Mouse (Mus musculus) intestine, embryonic 16.5 days (tissue): ENCODE measurements around the gene Gpr142. TPM values are rescaled to one million over a fixed set of nuclear protein-coding genes. Genes with fewer than 3 reads are reported as not detected.

Experiments
- ATAC-seq: fragments of 200-750 bp; cut with Nextera tagmentation; 2 replicates; pipeline ENCODE4 v1.8.0; 2017; ENCODE audit warnings: moderate TSS enrichment, moderate library complexity
- H3K27ac ChIP-seq: fragments of 300-500 bp; sonication (generic); 2 replicates; pipeline ENCODE4 v1.5.1; 2014; ENCODE audit warnings: mild to moderate bottlenecking, low read length
- H3K27me3 ChIP-seq: fragments of 300-500 bp; sonication (generic); replicated peaks from 2 replicates; pipeline ENCODE4 v1.6.1; 2014; ENCODE audit warnings: low read length, control low read depth, mixed read lengths; ENCODE audit not compliant: control insufficient read depth, insufficient read depth
- H3K36me3 ChIP-seq: fragments of 300-500 bp; sonication (generic); 2 replicates; pipeline ENCODE4 v1.6.1; 2014; ENCODE audit warnings: low read length, control low read depth; ENCODE audit not compliant: control insufficient read depth, insufficient read depth
- H3K4me1 ChIP-seq: fragments of 300-500 bp; sonication (generic); 2 replicates; pipeline ENCODE4 v1.6.1; 2014; ENCODE audit warnings: low read length, control low read depth, mixed read lengths; ENCODE audit not compliant: control insufficient read depth, insufficient read depth
- H3K4me2 ChIP-seq: fragments of 300-500 bp; sonication (generic); 2 replicates; pipeline ENCODE4 v1.6.1; 2014; ENCODE audit warnings: low read depth, low read length, control low read depth
- H3K4me3 ChIP-seq: fragments of 300-500 bp; sonication (generic); 2 replicates; pipeline ENCODE4 v1.5.1; 2014; ENCODE audit warnings: mild to moderate bottlenecking, low read length
- H3K9ac ChIP-seq: fragments of 300-500 bp; sonication (generic); 2 replicates; pipeline ENCODE4 v1.6.1; 2014; ENCODE audit warnings: low read depth, low read length
- H3K9me3 ChIP-seq: fragments of 300-500 bp; sonication (generic); 2 replicates; pipeline ENCODE4 v1.6.1; 2016; ENCODE audit warnings: low read length, control low read depth; ENCODE audit not compliant: control insufficient read depth
- WGBS: fragments of 180-500 bp; shearing (Covaris S2); extraction: QIAGEN DNeasy Blood & Tissue Kit; methylation state at CpG from one replicate; pipeline ENCODE4 v1.1.7; 2014; 5-methylcytosine and 5-hydroxymethylcytosine counted together
- polyA plus RNA-seq: library from polyadenylated mRNA; unstranded; fragments of >200 nt; fragmentation: Nextera tagmentation; extraction: Ambion mirVana; gene quantifications from 2 replicates; pipeline ENCODE4 v1.2.1, GENCODE M21; 2015

The Gpr142 gene
- polyA plus RNA-seq, 1 experiment from 2014 or later: 0.43 TPM

DNA sequence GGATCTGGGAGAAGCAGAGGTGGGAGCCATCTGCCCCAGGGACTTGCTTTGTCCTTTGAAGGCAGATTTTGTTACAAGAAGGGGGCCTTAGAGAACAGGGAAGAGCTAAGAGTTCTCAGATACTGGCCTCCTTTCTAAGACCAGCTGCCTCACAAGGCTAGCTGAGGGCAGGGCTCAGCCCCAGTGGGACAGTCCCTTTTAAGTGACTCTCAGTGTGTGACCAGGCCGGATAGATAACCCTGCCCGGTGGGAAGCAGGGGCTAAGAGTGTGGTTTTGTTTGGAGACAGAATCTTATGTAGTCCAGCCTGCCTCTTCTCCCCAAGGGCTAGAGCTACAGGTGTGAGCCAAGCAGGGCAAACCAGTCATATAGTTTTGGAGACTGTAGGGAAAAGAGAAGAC is 50.8 kb downstream of the Gpr142 start:
- Histone ChIP-seq H3K9ac (no peak overlapping the region), H3K27ac (no peak overlapping the region), H3K27me3 (no peaks in the 10 kb centered on the region), H3K36me3 (no peaks in the 10 kb centered on the region), H3K4me3 (no peak overlapping the region), H3K4me2 (no peak overlapping the region), H3K4me1 (peaks cover 13% of the 10 kb centered on the region), H3K9me3 (no peaks in the 10 kb centered on the region)
- ATAC-seq: no peak
- 28% methylated on average over 2 of the region's 2 CpGs for WGBS

GRCm38 (mm10) chr11:114850066-114850451 is 51.3 kb downstream of the Gpr142 start:
- Histone ChIP-seq H3K4me3 (peak overlapping the region; percentile 74; the same call in 1 of the 2 replicates), H3K27me3 (no peaks in the 10 kb centered on the region), H3K9ac (0 out of 2 replicates have a peak overlapping the region, but pooled peaks have one; percentile 75), H3K27ac (no peak overlapping the region), H3K4me1 (peaks cover 13% of the 10 kb centered on the region), H3K36me3 (no peaks in the 10 kb centered on the region), H3K9me3 (no peaks in the 10 kb centered on the region), H3K4me2 (peak overlapping the region; percentile 99; the same call in 1 of the 2 replicates)
- ATAC-seq: no peak; the same call in 1 of the 2 replicates
- 29% methylated on average over 5 of the region's 5 CpGs for WGBS

- WGBS: 1% methylated on average over 33 of the region's 43 CpGs
- Histone ChIP-seq H3K4me3 (peak within 1 kb of the TSS; percentile 74), H3K4me1 (peaks cover 13% of the 10 kb centered on the region), H3K27ac (peak within 1 kb of the TSS; percentile 79), H3K36me3 (no peaks in the 10 kb centered on the region), H3K9ac (peak within 1 kb of the TSS; percentile 75), H3K9me3 (no peaks in the 10 kb centered on the region), H3K4me2 (peak within 1 kb of the TSS; percentile 99), H3K27me3 (no peaks in the 10 kb centered on the region)
- ATAC-seq: peak; percentile 41
Measured at GRCm38 (mm10) chr11:114850452-114851268, 51.9 kb downstream of the Gpr142 start, which contains the start of gene Gprc5c. Gprc5c (plus strand) TSS chr11:114851152.

DNA sequence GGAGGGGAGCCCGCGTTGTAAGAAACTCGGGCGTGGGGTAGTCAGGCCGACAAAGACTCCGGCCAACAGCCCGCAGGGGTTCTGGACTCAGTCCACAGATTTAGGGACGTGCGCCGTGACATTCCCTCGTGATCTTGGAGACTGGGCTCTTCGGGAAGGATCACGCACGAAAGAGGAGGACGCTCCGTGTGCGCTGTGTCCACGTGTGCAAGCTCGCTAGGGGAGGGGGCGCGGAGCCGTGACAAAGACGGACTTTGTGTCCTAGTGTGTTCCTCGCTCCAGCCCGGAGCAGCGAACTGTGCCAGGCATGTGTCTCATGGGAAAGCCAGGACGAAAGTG is 52.5 kb downstream of the Gpr142 start:
- peak; percentile 39 for ATAC-seq
- H3K4me1 ChIP-seq: peaks cover 13% of the 10 kb centered on the region
- under 1% methylated on average over 27 of the region's 27 CpGs for WGBS
- H3K27me3 ChIP-seq: no peaks in the 10 kb centered on the region
- peak overlapping the region; percentile 74 for H3K4me3 ChIP-seq
- H3K27ac ChIP-seq: peak overlapping the region; percentile 61
- peak overlapping the region; percentile 99 for H3K4me2 ChIP-seq
- no peaks in the 10 kb centered on the region for H3K9me3 ChIP-seq
- H3K36me3 ChIP-seq: no peaks in the 10 kb centered on the region
- peak overlapping the region; percentile 75 for H3K9ac ChIP-seq

DNA sequence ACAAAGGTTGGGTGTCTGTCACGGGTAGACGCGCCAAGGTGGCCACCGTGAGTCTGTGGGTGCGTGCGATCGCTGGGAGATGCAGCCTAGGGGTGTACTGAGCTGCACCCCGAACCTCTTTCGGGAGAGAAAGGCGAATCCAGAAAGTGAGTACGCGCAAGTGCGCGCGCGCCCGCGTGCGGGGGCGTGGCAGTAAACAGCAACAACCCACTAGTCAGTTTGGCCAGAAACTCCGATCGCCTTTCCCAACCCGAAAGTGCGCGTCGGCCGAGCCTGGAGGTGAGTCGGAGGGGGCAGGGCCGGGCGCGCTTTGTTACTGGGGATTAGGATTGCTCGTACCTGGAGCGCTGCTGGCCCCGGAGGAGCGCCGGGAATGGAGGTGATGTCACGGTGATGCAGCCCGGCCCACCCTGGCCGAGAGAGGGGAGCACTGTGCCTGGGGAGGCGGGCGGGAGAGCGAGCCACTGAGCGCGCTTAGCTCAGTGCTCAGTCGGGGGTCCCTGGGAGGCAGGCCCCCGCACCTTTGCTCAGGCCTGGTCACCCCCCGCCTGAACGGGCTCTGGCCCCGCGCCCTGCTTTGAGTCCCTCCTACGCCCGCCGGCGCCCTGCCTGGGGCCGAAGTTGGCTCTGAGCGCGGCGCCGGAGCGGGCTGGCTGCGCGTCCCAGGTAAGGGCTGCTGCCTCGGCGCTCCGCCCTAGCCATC is 53.0 kb downstream of the Gpr142 start:
- peak; percentile 73 for ATAC-seq
- Histone ChIP-seq H3K4me2 (peak overlapping the region; percentile 99), H3K36me3 (no peaks in the 10 kb centered on the region), H3K9ac (peak overlapping the region; percentile 75), H3K4me1 (peaks cover 13% of the 10 kb centered on the region), H3K27ac (peak overlapping the region; percentile 79), H3K9me3 (no peaks in the 10 kb centered on the region), H3K27me3 (no peaks in the 10 kb centered on the region), H3K4me3 (peak overlapping the region; percentile 74)
- under 1% methylated on average over 65 of the region's 65 CpGs for WGBS

DNA sequence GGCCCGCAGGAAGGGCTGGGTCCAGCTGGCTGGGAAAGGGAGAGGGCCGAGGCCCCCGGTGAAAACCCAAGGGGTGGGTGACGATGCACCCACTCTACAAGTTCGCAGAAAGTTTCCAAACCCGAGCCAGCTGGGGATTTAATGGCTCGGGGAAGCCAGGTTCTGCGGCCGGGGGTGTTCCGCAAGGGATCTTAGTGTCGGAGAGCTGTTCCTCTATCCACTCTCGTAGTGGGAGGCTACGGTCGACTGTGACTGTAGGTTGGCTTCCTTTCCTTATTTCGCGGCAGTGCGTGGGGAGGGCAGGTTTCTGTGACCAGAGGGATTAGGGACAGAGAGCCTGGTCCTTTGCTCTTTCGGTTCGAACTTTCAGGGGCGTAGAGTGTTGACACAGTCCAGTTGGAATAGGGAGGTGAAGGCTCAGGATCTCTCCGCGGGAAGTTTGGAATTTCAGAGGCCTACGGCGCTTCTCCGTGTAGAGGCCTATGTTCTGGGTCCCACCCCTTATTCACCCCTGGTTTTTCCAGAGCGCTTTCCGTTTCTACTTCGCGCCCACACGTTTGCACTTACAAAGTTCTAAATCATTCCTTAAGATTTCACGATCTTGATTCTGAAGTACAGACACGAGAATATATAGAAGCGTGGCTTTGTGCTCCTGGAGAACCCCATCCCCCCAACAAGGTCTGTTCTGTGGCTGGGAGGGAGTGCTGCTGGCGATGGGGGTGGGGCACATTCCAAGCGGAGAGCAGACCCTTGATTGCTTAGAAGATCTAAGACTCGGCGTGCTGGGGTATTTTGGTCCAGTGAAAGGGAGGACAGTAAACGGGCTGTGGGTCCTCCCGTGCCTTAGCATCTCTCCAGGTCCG is 53.8 kb downstream of the Gpr142 start:
- Histone ChIP-seq H3K4me3 (peak overlapping the region; percentile 74), H3K27me3 (no peaks in the 10 kb centered on the region), H3K27ac (peak overlapping the region; percentile 79), H3K4me2 (peak overlapping the region; percentile 99), H3K4me1 (peaks cover 13% of the 10 kb centered on the region), H3K9ac (peak overlapping the region; percentile 75), H3K36me3 (no peaks in the 10 kb centered on the region), H3K9me3 (no peaks in the 10 kb centered on the region)
- ATAC-seq: 0 out of 2 replicates have a peak, but pooled peaks have one; percentile 0
- WGBS: 2% methylated on average over 40 of the region's 40 CpGs

GRCm38 (mm10) chr11:114853174-114853838 is 54.6 kb downstream of the Gpr142 start:
- ATAC-seq: no peak
- Histone ChIP-seq H3K4me3 (peak overlapping the region; percentile 74), H3K27me3 (no peaks in the 10 kb centered on the region), H3K4me1 (peaks cover 13% of the 10 kb centered on the region), H3K36me3 (no peaks in the 10 kb centered on the region), H3K9me3 (no peaks in the 10 kb centered on the region), H3K4me2 (peak overlapping the region; percentile 99), H3K9ac (peak overlapping the region; percentile 75; the same call in 1 of the 2 replicates), H3K27ac (no peak overlapping the region; the same call in 1 of the 2 replicates)
- WGBS: 25% methylated on average over 7 of the region's 7 CpGs

DNA sequence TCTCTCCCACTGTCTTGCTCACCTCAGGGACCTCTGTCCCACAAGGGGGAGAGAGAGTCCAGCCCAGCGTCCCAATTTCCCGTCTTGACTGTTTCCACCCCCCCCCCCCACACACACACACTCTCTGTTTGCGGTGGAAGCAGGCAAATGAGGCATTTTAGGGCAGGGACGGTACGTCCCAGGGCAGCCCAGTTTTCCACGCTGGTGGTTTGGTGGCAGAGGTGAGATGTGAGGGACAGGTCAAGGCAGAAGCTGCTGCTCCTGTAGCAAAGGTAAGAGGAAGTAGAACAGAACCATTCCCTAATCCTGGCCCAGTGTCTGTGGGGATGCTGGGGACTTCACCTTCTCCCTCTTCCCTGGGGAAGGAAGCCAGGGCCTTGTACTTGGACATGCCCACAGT is 55.9 kb downstream of the Gpr142 start:
- no peaks in the 10 kb centered on the region for H3K27me3 ChIP-seq
- H3K27ac ChIP-seq: no peak overlapping the region
- H3K4me1 ChIP-seq: peaks cover 13% of the 10 kb centered on the region
- no peak overlapping the region for H3K4me2 ChIP-seq
- H3K36me3 ChIP-seq: no peaks in the 10 kb centered on the region
- WGBS: 70% methylated on average over 6 of the region's 6 CpGs
- no peak overlapping the region for H3K9ac ChIP-seq
- no peak for ATAC-seq
- no peaks in the 10 kb centered on the region for H3K9me3 ChIP-seq
- H3K4me3 ChIP-seq: no peak overlapping the region
